Mouse (Mus musculus) heart, adult 18-20 months (tissue): ENCODE data around the gene Cdh13. TPM values are rescaled to one million over a fixed set of nuclear protein-coding genes. Genes with fewer than 3 reads are reported as not detected.

Experiments
- DNase-seq, 2 experiments: peaks; one replicate each; pipeline ENCODE4 v3.0.0; 2021 to 2022; ENCODE audit warnings: mixed read lengths in 1 of 2
- total RNA-seq, 2 experiments: library from RNA; stranded (reverse); gene quantifications; 2 replicates each; pipeline ENCODE4 v1.2.3; 2021

Gene Cdh13
- total RNA-seq, 2 experiments from 2014 or later, result 159 to 168 TPM

DNA sequence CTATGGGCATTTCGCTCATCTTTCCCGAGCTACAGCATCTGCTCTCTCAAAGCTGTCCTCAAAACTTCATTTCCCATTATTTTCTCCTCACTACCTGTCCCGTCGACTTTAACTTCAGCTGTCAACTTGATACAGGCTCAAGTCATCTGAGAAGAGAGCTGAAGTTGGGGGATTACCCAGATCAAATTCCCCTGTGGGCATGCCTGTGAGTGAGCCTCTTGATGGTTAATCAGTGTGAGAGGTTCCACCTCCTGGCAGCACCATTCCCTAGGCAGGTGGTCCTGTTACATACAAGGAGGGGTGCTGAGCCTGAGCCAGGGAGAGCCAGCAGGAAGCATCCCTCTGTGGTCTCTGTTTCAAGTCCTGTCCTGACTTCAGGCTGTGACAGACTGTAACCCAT lies 519.6 kb downstream of the Cdh13 start:
- no peak for DNase-seq

DNA sequence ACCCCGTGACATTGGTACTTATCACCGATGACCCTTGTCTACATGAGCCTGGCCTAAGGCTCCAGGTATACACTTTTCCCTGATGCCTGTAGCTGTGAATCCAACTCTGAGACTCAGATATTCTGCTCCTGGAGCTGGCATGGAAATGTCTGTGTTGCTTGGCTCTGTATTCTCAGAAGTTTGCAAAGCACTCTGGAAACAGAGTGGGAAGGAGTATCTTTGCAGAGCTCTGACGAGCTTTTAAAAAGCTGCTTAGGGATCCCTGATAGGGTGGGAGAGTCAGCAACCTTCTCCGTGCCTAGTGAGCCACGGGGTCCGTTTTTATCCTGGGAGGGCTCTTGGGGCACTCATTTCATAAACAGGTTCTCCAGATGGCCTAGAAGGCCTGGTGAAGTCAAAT lies 526.1 kb downstream of the Cdh13 start:
- no peak for DNase-seq

DNA sequence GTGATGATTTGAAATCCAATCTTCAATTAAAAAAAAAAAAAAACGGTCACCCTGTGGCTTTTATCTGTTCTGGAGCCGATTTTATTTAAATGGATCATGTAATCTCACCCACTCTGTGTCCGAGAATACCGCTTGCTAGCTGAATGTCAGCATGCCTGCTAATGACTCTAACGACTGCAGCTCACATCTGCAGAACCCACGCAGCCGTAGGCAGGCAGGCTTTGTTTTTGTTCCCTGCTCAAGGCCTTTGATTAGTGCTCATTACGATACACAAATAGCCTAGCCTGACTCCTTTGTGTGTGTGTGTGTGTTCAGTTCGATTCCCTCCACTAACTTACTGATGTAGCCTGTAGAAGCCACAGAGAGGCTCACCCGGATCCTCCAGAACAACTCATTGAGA lies 531.5 kb downstream of the Cdh13 start:
- no peak for DNase-seq

DNA sequence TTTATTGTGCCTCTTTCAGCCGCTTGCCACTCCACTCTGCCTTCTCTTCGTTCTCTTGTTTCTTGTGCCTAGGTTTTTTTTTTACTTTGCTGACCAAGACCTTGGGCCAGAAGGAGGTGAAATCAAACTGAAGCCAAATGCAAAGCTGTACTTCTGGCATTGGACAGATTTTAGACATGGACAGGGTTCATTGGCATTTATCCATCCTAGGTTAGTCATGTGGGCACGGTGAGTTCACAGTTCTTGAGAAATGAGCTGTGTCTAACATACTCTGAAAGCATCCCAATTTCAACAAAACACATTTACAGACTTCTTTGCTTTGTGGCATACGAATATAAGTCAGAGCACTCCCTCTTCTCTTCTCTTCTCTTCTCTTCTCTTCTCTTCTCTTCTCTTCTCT lies 543.2 kb downstream of the Cdh13 start:
- no peak for DNase-seq

DNA sequence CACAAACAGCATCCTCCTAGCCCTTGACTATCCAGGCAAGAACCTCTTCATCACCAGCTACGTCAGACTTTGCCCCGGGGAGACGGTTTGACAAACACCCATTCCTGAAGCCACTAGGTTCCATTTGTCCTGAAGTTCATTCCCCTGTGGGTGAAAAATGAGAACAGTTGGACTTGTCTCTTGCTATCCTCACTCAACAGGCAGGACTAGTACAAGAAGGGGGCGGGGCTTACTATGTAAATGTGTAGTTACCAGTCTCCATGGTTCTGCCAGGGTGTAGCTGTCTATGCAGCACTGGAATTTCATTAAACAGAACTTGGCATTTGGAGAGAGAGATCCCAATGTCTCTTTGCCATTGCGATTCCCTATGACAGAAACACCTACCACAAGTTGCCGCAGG lies 544.2 kb downstream of the Cdh13 start:
- DNase-seq, result no peak

DNA sequence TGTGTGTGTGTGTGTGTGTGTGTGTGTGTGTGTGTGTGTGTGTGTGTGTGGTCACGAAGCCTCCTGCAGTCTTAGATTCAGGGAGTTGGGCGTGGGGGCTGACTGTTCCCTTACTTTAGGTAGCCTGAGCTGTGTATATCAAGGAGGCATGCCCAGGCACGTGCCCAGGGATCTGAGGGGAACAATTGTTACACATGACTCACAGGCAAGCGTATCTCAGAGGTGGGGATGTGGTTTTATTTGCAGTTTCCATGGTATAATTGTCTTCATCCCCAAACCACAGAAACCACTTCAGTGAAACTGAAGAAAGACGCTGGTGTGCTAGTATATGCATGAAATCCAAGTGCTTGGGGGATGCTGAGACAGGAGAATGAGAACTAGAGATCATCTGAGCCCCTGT lies 546.8 kb downstream of the Cdh13 start:
- no peak for DNase-seq

DNA sequence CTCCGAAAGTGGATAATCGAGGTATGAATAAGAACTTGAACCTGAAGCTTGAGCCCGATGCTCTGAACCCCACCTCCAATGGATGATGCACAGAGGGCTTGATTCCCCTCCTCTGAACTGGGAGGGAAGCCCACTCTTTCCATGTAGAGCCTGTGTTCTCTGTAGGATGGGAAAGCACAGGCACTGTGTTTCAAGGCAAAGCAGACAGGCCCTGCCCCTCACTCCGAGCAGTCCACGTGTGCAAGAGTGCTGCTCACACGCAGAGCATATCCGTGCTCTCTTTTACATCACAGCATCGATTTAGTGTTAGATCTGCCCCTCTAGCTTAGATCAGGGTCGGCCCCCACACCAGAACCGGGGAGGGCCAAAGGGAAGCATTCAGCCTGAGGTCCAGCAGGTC lies 547.5 kb downstream of the Cdh13 start:
- no peak for DNase-seq

DNA sequence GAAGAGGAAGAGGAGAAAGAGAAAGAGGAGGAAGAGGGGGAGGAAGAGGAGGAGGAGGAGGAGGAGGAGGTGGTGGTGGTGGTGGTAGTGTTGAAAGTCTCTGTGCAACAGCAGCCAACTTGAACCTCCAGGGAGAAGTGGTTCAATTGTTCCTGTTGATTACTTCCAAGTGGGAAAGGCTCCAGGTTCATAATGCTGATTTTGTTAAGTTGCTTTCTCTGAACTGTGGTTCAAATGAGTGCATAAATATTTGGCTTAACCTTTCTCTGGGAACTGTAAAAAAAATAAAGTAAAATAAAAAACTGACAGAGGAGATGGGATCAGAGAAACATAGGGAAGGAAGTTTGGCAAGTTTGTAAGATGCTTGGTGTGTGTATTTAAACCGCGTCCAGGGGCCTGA lies 555.3 kb downstream of the Cdh13 start:
- DNase-seq, result no peak

DNA sequence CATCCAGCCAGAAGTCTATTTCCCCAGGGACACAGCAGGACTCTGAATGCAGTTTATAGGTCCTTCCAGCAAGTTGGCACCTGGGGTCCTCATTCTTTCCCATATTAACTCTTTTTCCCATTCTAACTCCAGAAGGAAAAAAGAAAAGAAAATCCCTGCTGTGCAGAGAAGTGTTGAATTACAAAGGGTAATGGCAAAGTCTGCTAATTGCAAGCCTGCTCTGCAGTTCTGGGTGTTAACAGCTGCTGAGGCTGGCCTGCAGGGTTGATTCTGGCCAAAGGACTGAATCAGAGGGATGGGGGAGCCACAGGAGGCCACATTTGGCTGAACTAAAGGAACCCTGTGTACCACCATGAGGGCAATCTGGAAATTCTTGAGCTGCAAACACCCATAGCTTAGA lies 562.2 kb downstream of the Cdh13 start:
- DNase-seq, result no peak

DNA sequence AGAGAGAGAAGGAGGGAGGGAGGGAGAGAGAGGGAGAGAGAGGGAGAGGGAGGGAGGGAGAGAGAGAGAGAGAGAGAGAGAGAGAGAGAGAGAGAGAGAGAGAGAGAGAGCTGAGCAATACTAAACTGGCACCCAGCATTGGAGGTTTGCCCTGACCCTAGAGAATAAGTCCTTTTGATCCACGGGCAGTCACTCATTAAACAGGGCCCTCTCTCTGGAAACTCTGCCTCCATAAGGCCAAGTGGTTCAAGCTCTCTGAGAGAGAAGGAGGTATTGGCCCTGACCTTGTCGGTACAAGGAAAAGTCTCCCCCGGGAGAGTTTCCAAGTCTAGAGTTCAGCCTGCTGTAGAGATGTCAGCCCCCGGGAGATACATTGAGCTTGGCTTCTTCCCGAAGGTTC lies 564.5 kb downstream of the Cdh13 start:
- DNase-seq, result no peak

DNA sequence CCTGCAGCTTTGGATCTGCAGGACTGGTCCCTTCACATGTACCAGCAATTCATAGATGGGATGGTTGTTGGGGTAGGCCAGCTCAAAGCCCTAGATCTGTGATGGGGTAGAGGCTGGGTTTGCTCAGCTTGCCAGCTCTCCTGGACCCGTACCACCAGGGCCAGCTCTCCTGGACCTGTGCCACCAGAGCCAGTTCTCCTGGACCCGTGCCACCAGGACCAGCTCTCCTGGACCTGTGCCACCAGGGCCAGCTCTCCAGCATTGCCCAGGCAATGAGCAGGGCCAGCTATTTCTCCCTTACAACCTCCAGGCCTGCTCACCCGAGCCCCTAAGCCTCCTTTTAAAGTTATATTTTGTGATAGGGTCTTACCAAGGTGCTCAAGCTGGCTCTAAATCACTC lies 566.0 kb downstream of the Cdh13 start:
- DNase-seq, result peak in 1 of 2 experiments; percentile 19

DNA sequence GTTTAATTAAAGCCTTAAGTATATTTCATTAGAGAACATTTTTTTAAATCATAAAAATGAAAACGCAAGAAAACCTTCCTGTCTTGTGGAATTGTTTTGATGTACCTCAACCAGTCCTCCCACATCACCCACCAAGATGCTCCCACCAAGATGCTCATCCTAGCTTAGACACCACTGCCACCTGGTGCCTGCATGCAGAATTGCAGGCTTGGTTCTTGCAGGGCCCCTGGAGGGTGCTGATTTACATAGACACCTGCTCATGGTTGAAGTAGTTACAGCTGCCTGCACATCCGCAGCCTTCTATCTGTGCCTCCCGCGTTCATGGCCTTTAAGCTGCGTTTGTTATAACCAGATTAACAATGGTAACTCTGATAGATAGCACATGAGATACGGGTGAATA lies 566.8 kb downstream of the Cdh13 start:
- peak; percentile 65 to 82 for DNase-seq

DNA sequence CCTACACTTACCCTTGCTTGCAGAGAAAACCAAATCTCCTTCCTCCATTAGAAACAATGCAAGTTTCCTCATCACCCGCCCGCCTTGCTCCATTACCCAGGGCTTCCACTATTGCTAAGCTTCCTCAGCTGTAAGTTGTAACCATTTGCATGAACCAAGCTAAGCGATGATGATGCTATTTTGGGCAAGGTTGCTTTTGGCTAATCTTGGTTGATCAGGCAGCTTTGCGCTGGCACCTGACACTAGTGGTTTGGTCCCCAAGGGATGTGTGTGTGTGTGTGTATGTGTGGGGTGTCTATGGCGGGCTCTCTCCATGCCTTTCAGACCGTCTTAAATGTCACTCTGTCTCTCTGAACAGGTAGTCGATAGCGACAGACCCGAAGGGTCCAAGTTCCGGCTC lies 567.8 kb downstream of the Cdh13 start:
- no peak for DNase-seq

DNA sequence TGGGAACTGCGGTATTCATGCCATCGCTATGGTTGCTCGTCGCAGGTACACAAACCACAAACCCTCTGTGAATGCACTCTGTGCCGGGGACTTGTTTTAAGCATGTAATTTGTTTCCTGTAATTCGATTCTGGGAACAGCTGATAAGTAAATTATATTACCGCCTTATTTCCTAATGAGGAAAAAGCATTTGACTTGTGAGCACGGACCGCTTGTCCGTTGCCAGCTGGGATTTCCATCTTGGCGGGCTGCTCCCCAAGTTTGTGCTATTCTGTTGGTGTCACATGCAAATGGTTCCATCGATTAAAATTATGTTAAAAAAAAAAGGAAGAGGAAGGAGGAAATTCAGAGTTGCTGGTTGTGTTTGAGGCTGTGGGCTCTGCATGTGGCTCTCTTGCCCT lies 569.3 kb downstream of the Cdh13 start:
- peak; percentile 35 to 76 for DNase-seq

DNA sequence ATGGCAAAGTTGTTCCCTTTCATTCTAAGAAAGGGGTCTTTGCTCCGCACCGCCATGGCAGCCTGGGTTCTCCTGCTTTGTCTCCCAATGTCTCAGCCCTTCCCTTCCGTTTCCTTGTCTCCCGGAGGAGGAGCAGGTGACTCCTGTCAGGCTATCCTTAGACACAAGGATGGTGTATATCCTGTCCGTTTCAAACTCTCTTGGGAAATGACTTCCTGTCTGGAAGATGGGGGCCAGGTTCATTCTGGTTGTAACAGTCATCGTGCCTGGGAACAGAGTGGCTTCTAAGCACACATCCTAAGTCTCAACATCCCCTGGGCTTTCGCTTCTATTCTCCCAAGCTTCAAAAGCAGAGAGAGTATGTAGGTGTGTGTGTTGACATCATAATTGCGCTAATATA lies 571.1 kb downstream of the Cdh13 start:
- DNase-seq, result peak in 1 of 2 experiments; percentile 65

DNA sequence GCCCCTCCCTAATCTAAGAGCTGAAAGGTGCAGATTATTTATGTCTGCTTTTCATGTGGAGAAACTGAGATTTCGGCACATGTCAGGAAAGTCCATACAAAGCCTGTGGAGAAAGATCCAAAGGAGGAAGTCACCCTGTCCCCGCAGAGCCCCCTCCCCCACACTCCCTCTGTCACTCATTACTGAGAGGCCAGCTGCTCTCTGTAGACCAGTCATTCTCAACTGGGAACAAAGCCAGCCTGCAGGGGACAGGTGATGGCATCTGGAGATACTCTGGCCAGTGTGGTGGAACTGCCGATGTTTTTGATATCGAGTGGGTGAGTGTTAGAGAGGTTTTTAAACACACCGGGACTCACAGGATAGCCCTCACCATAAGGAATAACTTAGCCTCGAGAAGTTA lies 582.8 kb downstream of the Cdh13 start:
- DNase-seq, result no peak

DNA sequence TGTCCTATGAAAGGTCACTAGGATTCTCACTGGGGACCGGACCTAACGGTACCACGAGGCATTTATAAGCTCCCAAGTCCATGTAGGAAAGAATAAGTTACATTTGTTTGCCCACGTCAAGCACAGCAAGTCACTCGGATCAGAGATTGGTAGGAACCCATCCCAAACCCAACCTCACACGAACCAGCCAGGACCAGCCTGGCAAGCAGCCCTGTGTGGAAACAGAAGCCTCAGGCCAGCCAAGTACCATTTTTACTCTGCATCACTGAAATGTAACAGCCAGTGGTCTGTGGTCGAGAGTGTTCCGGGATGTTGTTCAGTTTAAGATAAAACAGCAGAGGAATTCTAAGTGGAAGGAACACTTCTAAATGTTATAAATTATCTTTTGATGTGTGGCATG lies 587.2 kb downstream of the Cdh13 start:
- DNase-seq, result no peak

DNA sequence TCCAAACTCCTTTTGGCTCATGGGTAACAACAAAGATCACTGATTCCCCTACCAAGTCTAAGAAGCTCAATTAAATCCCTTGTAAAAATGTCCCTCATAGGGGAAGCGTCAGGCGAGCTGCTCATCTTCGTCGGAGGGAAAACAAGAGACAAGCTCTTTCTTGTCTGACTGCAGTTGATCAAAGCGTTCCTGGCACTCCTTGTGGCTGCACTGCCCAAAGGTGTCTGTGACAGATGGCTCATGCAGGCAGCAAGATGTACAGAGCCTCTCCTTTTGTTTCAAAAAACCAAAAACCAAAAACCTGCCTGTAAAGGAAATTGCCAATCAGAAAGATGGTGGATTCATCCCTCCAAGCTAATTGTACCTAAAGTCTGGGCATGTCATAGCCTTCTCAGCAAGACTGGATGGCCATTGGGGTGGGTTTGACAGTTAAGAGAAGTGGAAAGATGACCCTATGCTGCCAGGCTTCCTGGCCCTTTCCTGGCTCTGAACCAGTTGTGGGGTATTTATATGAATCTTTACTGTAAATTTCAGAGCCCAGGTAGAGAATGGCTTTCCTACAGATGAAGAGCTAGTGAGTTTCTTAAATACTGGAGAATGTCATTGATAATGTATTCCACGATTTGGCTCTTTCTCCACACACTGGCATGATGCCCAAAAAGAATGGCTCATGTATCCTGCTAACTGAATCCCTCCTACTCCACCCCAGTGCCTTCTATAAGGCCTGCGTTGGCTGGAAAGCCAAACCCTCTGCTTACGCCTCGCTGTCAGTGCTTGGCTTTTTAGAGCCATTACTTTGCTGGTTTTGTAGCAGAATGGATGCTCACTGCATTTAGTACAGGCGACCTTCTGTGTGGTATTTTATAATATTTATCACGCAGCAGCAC lies 596.6 kb downstream of the Cdh13 start:
- no peak for DNase-seq

DNA sequence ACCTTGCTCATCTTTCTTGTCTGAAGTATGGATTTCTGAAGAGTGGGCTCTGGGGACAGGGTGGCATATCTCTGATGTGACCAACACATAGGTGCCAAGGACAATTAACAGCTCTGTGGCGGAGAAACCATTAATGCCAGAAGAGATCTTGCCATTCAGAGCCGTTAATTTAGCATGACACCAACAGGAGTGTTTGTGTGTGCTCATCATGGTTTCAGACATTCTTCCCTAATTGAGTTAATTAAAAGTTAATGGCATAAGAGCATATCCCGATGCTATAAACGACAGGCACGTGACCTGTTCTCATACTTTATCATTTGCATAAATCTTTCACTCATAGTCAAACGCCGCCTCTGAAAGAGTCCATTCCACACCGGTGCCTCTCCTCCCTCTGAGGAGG lies 600.8 kb downstream of the Cdh13 start:
- DNase-seq, result no peak

DNA sequence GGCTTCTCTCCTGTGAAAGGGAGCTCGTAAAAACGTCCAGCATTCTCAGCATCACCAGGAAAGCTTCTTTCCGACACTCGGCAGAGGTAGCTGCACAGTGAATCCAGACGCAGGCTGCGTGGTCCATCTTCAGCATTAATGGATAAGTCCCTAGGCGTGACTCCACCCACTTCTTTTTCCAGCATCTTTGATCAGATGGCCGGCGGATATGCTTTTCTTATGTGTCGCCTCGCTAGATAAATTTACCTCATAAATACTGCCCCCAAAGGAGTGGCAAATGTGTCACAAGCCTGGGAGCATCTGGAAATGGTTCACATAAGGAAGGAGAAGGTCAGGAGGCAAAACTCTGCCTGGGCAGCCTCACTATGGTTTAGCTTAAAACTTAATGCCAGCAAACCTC lies 601.5 kb downstream of the Cdh13 start:
- no peak for DNase-seq

DNA sequence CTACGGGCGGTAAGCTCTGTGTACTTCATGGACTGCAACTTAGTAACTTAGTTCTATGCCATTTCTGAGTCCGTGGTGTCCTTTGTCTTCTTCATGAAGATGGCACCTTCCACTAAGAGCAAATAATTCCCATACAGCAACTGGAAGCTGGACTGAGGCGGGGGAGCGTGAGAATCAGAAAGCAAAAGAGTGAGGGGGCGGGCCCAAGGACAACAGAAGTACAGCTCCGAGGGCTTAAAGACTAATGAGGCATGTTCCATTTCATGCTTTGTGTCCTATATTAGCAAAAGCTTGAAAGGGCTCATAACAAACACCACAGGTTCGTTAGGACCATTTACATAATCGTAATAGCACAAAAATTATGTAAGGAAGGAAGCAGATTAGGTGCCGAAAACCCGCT lies 618.9 kb downstream of the Cdh13 start:
- no peak for DNase-seq

DNA sequence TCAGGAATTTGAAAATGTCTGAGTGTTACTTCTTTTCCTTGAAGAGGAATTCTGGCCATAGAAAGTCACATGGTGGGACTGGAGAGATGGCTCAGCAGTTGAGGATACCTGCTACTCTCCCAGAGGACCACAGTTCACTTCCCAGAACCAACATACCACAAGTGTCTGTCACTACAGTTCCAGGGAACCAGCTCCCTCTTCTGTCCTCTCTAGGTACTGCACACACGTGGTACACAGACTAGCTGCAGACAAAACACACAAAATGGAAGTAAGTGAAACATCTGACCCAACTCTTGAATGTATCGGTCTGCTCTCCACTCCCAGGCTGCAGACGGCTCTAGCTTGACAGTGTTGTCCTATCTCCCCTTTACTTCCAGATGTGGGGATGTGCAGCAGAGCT lies 633.0 kb downstream of the Cdh13 start:
- DNase-seq, result no peak

DNA sequence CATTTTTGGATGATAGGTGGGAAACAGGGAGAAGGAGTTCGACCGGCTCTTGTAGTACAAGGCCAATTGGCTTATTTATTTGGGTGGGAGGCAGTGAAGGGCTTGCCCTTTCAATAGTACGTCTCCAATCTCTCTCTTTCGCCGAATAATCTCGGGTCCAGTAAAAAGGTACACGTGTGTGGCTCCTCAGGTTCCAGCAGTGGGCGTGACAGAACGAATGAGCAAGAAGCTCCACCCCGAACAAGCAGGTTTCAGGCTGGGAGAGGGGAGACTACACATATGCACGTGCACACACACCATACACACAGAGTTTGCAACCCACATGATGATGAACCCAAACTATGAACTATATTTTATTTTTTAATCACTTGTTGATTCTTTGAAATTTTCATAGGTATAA lies 653.9 kb downstream of the Cdh13 start:
- DNase-seq, result no peak

DNA sequence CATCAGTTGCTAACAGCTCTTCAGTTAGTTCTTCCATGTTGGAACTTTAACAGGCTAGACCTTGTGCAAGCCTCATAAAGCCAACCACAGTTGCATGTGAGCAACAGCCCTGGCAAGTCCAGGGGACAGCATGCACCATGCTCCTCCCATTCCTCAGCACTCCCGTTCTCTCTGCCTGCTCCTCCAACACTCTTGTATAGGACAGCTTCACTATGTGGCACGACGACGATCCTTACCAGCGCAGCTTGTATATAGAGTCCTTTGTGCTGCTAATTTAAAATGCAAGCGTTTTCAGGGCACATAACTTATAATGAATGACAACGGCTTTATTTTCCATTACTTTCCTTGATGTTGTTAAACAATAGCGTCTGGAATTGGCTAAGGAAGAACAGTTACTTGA lies 654.5 kb downstream of the Cdh13 start:
- DNase-seq, result no peak
